Mouse (Mus musculus) hindbrain, embryonic 13.5 days (tissue): ENCODE results near the gene Atrnl1. TPM values are rescaled to one million over a fixed set of nuclear protein-coding genes. Genes with fewer than 3 reads are reported as not detected.
A peak's percentile ranks its signal among the peaks of the same experiment; 100 is the strongest.

ENCODE experiments used
- ATAC-seq: fragments of 200-750 bp; cut with Nextera tagmentation; 2 replicates; pipeline ENCODE4 v1.8.0; 2017; ENCODE audit warnings: moderate TSS enrichment; ENCODE audit not compliant: low FRiP score
- H3K27ac ChIP-seq: fragments of 300-500 bp; sonication (generic); 2 replicates; pipeline ENCODE4 v1.5.1; 2015; ENCODE audit warnings: inconsistent platforms, mild to moderate bottlenecking, moderate library complexity
- H3K27me3 ChIP-seq: fragments of 300-500 bp; sonication (generic); 2 replicates; pipeline ENCODE4 v1.6.1; 2015; ENCODE audit warnings: mild to moderate bottlenecking, inconsistent platforms
- H3K36me3 ChIP-seq: fragments of 300-500 bp; sonication (generic); 2 replicates; pipeline ENCODE4 v1.6.1; 2015; ENCODE audit warnings: mild to moderate bottlenecking, inconsistent platforms
- H3K4me1 ChIP-seq: fragments of 300-500 bp; sonication (generic); replicated peaks from 2 replicates; pipeline ENCODE4 v1.6.1; 2015; ENCODE audit warnings: inconsistent platforms
- H3K4me2 ChIP-seq: fragments of 300-500 bp; sonication (generic); 2 replicates; pipeline ENCODE4 v1.6.1; 2015; ENCODE audit warnings: inconsistent platforms, mild to moderate bottlenecking, moderate library complexity
- H3K4me3 ChIP-seq: fragments of 300-500 bp; sonication (generic); 2 replicates; pipeline ENCODE4 v1.5.1; 2015; ENCODE audit warnings: mild to moderate bottlenecking, inconsistent platforms
- H3K9ac ChIP-seq: fragments of 300-500 bp; sonication (generic); 2 replicates; pipeline ENCODE4 v1.6.1; 2015; ENCODE audit warnings: mild to moderate bottlenecking, inconsistent platforms
- H3K9me3 ChIP-seq: fragments of 300-500 bp; sonication (generic); 2 replicates; pipeline ENCODE4 v1.6.1; 2016; ENCODE audit warnings: inconsistent platforms
- WGBS: fragments of 180-500 bp; shearing (Covaris S2); methylation state at CpG from one replicate; pipeline ENCODE4 v1.1.7; 2015; 5-methylcytosine and 5-hydroxymethylcytosine counted together
- polyA plus RNA-seq: library from polyadenylated mRNA; unstranded; fragments of >200 nt; fragmentation: Nextera tagmentation; extraction: Ambion mirVana; gene quantifications from 2 replicates; pipeline ENCODE4 v1.2.1, GENCODE M21; 2015

The Atrnl1 gene
- polyA plus RNA-seq, 1 experiment from 2014 or later: 7.9 TPM

GRCm38 (mm10) chr19:58112151-58112550 lies 501.3 kb downstream of the Atrnl1 start:
- H3K27me3 ChIP-seq: 0 out of 2 replicates have a peak, but pooled peaks cover 4% of the 10 kb centered on the region
- H3K4me2 ChIP-seq: no peak overlapping the region
- no peak for ATAC-seq
- H3K36me3 ChIP-seq: no peaks in the 10 kb centered on the region
- peak overlapping the region; percentile 35; the same call in 1 of the 2 replicates for H3K27ac ChIP-seq
- 43% methylated on average over 5 of the region's 5 CpGs for WGBS
- H3K4me1 ChIP-seq: peaks cover 23% of the 10 kb centered on the region
- no peak overlapping the region for H3K4me3 ChIP-seq
- no peaks in the 10 kb centered on the region for H3K9me3 ChIP-seq
- no peak overlapping the region for H3K9ac ChIP-seq

GRCm38 (mm10) chr19:58113092-58113731 lies 502.4 kb downstream of the Atrnl1 start:
- 0 out of 2 replicates have a peak, but pooled peaks cover 4% of the 10 kb centered on the region for H3K27me3 ChIP-seq
- WGBS: 74% methylated on average over 5 of the region's 5 CpGs
- peaks cover 15% of the 10 kb centered on the region for H3K4me1 ChIP-seq
- no peak overlapping the region for H3K4me3 ChIP-seq
- no peak overlapping the region for H3K27ac ChIP-seq
- peak; percentile 96 for ATAC-seq
- no peaks in the 10 kb centered on the region for H3K9me3 ChIP-seq
- no peak overlapping the region for H3K4me2 ChIP-seq
- H3K36me3 ChIP-seq: no peaks in the 10 kb centered on the region
- H3K9ac ChIP-seq: no peak overlapping the region

- Histone ChIP-seq H3K36me3 (no peaks in the 10 kb centered on the region), H3K9me3 (no peaks in the 10 kb centered on the region), H3K4me1 (peaks cover 21% of the 10 kb centered on the region; the same call in 1 of the 2 replicates), H3K9ac (no peak overlapping the region), H3K4me2 (no peak overlapping the region), H3K27ac (peak overlapping the region; percentile 35; the same call in 1 of the 2 replicates), H3K4me3 (no peak overlapping the region), H3K27me3 (no peaks in the 10 kb centered on the region)
- 89% methylated on average over 6 of the region's 6 CpGs for WGBS
- no peak for ATAC-seq
Observed at GRCm38 (mm10) chr19:58117595-58117994, 506.8 kb downstream of the Atrnl1 start.

- H3K27ac ChIP-seq: peak overlapping the region; percentile 35
- ATAC-seq: peak; percentile 67; the same call in 1 of the 2 replicates
Observed at GRCm38 (mm10) chr19:58118141-58118835, 507.5 kb downstream of the Atrnl1 start.

GRCm38 (mm10) chr19:58118864-58119263 lies 508.0 kb downstream of the Atrnl1 start:
- Histone ChIP-seq H3K4me2 (no peak overlapping the region), H3K4me1 (peaks cover 15% of the 10 kb centered on the region; the same call in 1 of the 2 replicates), H3K27ac (no peak overlapping the region), H3K4me3 (no peak overlapping the region), H3K27me3 (no peaks in the 10 kb centered on the region), H3K9me3 (no peaks in the 10 kb centered on the region), H3K36me3 (no peaks in the 10 kb centered on the region), H3K9ac (no peak overlapping the region)
- no peak for ATAC-seq
- 88% methylated on average over 11 of the region's 11 CpGs for WGBS

More at GRCm38 (mm10) chr19:58118141-58118835, 507.5 kb downstream of the Atrnl1 start:
- Histone ChIP-seq H3K9me3 (no peaks in the 10 kb centered on the region), H3K4me3 (no peak overlapping the region), H3K9ac (no peak overlapping the region), H3K27me3 (no peaks in the 10 kb centered on the region), H3K4me1 (peaks cover 15% of the 10 kb centered on the region; the same call in 1 of the 2 replicates), H3K36me3 (no peaks in the 10 kb centered on the region), H3K4me2 (no peak overlapping the region)
- 76% methylated on average over 19 of the region's 19 CpGs for WGBS

- Histone ChIP-seq H3K9me3 (no peaks in the 10 kb centered on the region), H3K4me3 (no peak overlapping the region), H3K9ac (no peak overlapping the region), H3K4me1 (peaks cover 15% of the 10 kb centered on the region; the same call in 1 of the 2 replicates), H3K27me3 (no peaks in the 10 kb centered on the region), H3K36me3 (no peaks in the 10 kb centered on the region), H3K4me2 (no peak overlapping the region), H3K27ac (no peak overlapping the region)
- WGBS: 71% methylated on average over 13 of the region's 13 CpGs
- no peak for ATAC-seq
Observed at GRCm38 (mm10) chr19:58119681-58120173, 508.9 kb downstream of the Atrnl1 start.

- Histone ChIP-seq H3K36me3 (no peaks in the 10 kb centered on the region), H3K27me3 (no peaks in the 10 kb centered on the region), H3K4me1 (peaks cover 23% of the 10 kb centered on the region), H3K4me2 (no peak overlapping the region), H3K9me3 (no peaks in the 10 kb centered on the region), H3K9ac (no peak overlapping the region), H3K27ac (no peak overlapping the region), H3K4me3 (no peak overlapping the region)
- 88% methylated on average over 9 of the region's 9 CpGs for WGBS
- no peak for ATAC-seq
Observed at GRCm38 (mm10) chr19:58120661-58121060, 509.8 kb downstream of the Atrnl1 start.

- H3K4me3 ChIP-seq: no peak overlapping the region
- ATAC-seq: no peak
- no peaks in the 10 kb centered on the region for H3K36me3 ChIP-seq
- no peak overlapping the region for H3K27ac ChIP-seq
- H3K4me2 ChIP-seq: no peak overlapping the region
- H3K9me3 ChIP-seq: no peaks in the 10 kb centered on the region
- H3K9ac ChIP-seq: no peak overlapping the region
- H3K27me3 ChIP-seq: no peaks in the 10 kb centered on the region
- 33% methylated on average over 6 of the region's 6 CpGs for WGBS
- peaks cover 33% of the 10 kb centered on the region for H3K4me1 ChIP-seq
Observed at GRCm38 (mm10) chr19:58121628-58122027, 510.8 kb downstream of the Atrnl1 start.

- H3K27ac ChIP-seq: no peak overlapping the region
- no peak for ATAC-seq
- no peaks in the 10 kb centered on the region for H3K9me3 ChIP-seq
- H3K4me1 ChIP-seq: peaks cover 34% of the 10 kb centered on the region
- no peak overlapping the region for H3K9ac ChIP-seq
- H3K4me3 ChIP-seq: no peak overlapping the region
- H3K4me2 ChIP-seq: no peak overlapping the region
- no peaks in the 10 kb centered on the region for H3K36me3 ChIP-seq
- WGBS: 95% methylated on average over 3 of the region's 3 CpGs
- no peaks in the 10 kb centered on the region for H3K27me3 ChIP-seq
Observed at GRCm38 (mm10) chr19:58123620-58124019, 512.8 kb downstream of the Atrnl1 start.

- Histone ChIP-seq H3K4me2 (no peak overlapping the region), H3K36me3 (no peaks in the 10 kb centered on the region), H3K4me3 (no peak overlapping the region), H3K9ac (no peak overlapping the region), H3K27ac (no peak overlapping the region), H3K9me3 (0 out of 2 replicates have a peak, but pooled peaks cover under 1% of the 10 kb centered on the region), H3K27me3 (no peaks in the 10 kb centered on the region), H3K4me1 (peaks cover 33% of the 10 kb centered on the region)
- no peak for ATAC-seq
- 72% methylated on average over 5 of the region's 5 CpGs for WGBS
Observed at GRCm38 (mm10) chr19:58124566-58124965, 513.7 kb downstream of the Atrnl1 start.

GRCm38 (mm10) chr19:58125010-58125409 lies 514.2 kb downstream of the Atrnl1 start:
- no peak for ATAC-seq
- WGBS: 79% methylated on average over 14 of the region's 14 CpGs
- Histone ChIP-seq H3K4me2 (no peak overlapping the region), H3K9ac (no peak overlapping the region), H3K4me1 (peaks cover 33% of the 10 kb centered on the region), H3K27me3 (no peaks in the 10 kb centered on the region), H3K36me3 (peaks cover 3% of the 10 kb centered on the region; the same call in 1 of the 2 replicates), H3K4me3 (no peak overlapping the region), H3K9me3 (peaks cover 5% of the 10 kb centered on the region; the same call in 1 of the 2 replicates), H3K27ac (no peak overlapping the region)

- Histone ChIP-seq H3K4me3 (no peak overlapping the region), H3K27ac (no peak overlapping the region), H3K9me3 (peaks cover 6% of the 10 kb centered on the region; the same call in 1 of the 2 replicates), H3K4me2 (no peak overlapping the region), H3K36me3 (peaks cover 13% of the 10 kb centered on the region), H3K27me3 (no peaks in the 10 kb centered on the region), H3K9ac (no peak overlapping the region), H3K4me1 (peaks cover 4% of the 10 kb centered on the region; the same call in 1 of the 2 replicates)
- no peak for ATAC-seq
- WGBS: 93% methylated on average over 9 of the region's 9 CpGs
Observed at GRCm38 (mm10) chr19:58131896-58132295, 521.1 kb downstream of the Atrnl1 start.
